Mouse (Mus musculus) spleen, adult 18-20 months (tissue): ENCODE data around the gene E2f8.

ENCODE experiments used
- DNase-seq, 2 experiments: peaks; one replicate each; pipeline ENCODE4 v3.0.0; 2022; ENCODE audit warnings: mixed read lengths in 2 of 2

The E2f8 gene

DNA sequence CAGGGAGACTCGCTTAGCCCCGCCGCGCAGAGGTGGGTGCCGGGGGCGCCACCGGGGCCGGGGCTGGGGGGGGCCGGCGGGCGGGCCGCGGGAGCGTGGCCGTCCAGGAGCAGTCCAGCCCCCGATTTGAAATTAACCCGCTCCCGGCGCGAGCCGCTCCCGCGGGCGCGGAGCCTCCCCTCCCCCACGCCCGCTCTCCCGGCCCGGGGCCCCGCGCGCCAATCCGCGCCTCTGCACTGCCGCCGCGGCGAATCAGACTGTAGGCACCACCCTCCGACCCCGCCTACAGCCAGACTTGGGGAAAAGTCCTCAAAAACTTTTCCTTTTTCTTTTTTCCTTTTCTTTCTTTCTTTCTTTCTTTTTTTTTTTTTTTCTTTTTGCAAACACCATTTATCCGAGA is at the start of gene E2f8:
TSS of gene E2f8 (minus strand) at position 111 of the 400 bp plus-strand sequence.
- peak; percentile 28 to 38 for DNase-seq

DNA sequence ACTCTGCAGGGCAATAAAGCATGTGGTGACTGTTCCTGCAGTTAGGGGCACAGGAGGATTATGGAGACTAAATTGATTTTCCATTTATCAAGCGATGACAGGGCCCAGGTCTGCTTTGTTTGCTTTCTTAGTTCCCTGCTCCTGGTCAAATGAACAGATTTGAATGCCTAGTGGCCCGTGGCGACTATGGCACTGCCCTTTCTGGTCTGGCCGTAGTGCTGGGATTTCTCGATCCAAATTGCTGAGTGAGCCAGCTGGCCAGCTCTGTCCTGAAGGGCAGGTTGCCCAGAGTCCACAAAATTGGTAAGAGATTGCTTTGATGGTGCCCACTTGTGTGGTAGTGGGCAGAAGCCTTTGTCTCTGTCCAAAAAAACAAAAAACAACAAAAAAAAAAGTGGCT is 49.0 kb upstream of the E2f8 start:
- no peak for DNase-seq

DNA sequence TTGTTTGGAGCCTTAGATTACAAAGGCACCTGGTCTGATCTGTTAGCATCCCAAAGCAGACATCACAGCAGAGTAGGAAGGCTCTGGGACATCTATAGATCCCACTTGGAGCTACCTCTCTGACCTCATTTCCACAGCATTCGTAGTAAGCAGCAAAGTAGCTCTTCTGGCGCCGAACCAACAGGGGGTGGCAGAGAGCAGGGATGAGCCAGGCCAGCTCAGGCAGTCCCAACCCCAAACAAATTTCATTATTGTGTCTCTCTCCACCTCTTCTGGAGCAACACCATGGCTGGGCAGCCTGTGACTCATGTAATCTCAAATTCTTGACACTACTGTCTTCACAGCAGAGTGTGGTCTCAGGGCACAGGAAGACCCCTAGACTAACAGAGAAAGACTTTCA is 47.0 kb upstream of the E2f8 start:
- DNase-seq = peak; percentile 16 to 56

DNA sequence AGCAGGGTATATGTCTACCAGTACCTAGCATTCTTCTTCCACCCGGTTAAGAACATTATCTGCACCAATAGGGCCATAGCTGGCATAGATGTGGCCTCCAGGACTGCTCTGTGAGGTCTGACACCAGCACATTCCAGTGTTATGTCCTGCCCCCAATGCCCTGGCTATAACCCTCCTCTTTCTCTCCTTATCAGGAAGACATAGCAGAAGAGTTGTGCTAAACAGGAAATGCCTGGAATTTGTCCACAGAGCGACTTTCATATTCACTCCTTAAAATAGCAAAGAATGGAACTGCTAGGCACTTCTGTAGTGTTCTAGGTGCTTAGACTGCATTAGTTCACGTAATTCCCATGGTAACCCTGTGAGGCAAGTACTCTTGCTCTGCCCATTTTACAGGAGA is 43.8 kb upstream of the E2f8 start:
- DNase-seq = no peak

DNA sequence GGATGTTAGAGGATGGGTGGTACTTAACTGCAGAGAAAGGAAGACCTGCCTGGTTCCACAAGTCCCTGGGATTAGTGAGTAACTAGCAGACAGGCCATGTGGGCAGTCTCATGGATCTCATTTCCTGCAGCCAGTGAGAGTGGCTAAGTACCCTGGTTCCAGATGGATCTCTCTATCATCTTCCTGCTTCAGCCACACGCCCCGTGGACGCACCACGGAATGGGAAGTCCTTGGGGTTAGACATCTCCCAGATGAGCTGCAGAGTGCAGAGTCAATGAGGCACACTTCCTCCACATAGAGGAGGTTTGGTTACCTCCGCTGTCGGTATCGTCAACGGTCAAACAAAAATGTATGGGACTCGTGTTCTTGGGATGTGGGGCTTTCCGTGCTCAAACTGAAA is 42.2 kb upstream of the E2f8 start:
- no peak for DNase-seq

DNA sequence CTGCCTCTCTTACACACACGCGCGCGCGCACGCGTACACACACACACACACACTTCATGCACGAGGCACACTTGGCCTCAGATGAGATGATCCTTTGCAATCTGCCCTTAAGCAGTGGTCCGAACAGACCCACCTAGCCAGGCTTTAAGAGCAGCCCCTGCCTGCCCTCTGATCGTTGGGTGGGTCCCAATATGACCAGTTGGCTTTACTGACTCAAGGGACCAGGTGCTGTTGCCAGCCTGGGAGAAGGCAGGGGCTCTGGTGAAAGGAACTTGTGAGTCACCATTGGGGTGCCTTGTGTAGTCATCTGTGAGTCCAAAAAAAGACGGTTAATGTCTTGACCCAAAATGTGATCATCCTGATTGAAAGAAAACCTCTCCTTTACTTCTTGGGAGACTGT is 37.0 kb upstream of the E2f8 start:
- DNase-seq = no peak

DNA sequence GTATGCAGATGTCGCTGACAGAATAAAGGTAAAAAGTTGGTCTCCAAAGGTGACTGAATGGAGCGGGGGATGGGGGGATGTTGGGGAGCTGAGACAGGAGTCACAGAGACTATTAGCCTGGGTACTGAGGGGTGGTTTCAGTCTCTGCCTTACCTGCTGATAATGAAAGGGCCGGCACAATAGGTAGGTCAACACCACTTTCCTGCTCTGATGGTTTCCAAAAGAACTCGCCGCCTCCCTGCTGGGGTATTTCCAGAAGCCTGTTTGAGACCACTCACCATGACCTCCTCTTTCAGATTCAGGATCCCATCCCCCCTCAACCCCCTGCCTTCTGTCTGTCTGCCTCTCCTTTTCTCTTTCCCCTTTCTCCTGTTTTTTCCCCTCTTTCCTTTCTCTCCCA is 36.6 kb upstream of the E2f8 start:
- DNase-seq = no peak

DNA sequence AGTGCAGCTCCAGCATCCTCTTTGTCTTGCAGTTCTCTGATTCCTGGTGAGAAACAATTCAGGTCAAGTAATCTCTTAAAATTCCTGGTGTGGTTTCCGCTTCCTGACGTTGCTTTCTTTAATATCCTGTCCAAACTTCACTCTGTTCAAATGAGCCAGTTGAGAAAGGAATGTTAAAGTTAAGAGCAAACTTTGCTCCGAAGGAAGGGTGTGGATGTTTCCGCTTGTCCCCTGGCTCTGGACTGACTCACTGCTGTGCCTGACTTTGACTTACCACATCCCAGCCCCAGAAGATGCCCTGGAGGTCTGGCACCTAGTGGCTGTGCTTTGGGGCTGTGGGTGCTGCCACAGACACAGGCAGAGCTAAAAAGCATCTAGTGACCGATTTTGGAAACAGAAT is 36.1 kb upstream of the E2f8 start:
- DNase-seq = no peak

DNA sequence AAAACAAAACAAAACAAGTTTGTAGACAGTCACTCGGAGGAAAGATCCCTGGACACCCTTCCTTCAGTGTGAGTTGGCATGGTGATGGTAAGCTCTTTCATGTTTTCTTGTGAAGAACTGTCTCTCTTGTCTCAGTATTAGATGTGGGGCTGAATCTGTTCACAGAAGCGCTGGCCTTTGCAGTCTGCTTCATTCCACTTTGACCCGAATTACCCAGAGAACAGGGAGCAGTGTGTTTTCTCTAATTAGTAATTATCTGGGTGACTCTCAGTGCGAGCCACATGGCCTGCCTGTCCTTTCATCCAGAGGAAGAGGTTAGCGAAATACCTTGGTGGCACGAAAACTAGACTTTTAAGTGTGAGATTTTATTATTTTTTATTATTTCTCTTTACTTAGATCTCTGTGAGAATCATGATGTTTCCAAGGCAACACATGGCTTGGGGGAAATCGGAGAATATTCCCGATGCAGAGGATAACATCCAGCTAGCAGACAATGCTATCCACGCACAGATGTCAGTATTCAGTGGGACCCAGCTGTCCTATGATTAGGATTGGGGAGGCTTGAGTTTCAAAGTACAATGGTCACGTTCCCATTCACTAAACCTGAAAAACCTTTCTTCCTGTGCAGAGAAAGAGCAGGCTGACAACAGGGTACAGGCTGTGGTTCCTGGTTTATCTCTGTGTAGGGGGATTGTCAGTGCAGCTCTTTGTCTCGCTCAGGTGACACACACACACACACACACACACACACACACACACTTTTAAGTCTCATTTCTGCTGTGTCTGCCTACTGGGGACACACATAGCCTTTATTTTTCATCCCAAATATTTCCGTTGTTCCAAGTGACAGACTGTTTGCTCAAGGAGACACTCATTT is 33.5 kb upstream of the E2f8 start:
- no peak for DNase-seq

DNA sequence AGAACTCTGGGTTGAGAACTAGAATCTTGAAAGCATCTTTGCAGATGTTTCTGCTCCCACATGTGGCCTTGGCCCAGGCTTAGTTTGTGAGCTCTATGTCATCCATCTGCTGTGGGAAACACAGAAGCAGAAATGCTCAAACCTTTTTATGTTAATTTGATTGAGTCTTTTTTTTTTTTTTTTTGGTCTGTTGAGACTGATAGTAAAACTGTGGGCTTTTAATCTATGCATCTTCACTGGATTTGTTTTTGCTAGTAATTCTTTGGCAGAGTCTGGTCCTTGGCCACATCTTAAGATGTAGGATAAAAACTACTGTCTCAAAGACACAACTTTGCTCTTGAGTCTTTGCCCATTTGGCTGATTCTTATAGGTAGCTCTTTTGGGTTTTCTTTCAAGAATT is 29.8 kb upstream of the E2f8 start:
- DNase-seq = no peak

DNA sequence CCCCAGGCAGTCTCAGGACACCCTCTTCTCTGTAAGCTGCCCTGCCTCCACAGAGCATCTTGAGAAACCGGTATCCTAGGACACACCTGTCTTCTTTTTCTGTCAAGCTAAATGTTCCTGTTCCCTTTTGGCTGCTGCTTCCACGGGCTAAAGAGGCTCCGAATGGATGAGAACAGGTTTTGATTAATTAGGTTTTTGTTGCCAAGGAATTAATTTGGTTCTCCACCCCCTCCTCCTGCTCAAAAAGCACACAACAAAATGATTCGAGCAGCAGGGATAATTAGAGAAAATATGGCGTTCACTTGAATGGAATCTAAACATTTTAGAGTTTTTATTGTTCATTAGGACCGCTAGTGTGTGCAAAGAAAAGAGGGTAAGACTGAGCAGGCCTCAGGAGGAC is 28.9 kb upstream of the E2f8 start:
- DNase-seq = no peak

DNA sequence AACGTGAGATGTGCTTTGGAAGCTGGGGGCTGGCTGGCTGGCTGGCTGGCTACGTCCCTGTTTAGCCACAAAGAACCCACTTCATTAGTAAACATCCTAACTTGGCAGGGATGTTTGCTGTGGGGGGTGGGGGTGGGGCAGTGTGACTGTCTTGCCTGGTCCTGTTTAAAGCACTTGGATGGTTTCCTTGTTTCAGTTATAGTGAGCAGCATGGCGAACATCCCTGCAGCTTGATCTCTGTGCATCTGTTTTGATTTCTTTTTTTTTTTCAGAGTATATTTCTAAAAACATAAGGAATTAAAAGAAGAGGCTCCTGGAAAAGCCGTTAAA is 27.9 kb upstream of the E2f8 start:
- no peak for DNase-seq

DNA sequence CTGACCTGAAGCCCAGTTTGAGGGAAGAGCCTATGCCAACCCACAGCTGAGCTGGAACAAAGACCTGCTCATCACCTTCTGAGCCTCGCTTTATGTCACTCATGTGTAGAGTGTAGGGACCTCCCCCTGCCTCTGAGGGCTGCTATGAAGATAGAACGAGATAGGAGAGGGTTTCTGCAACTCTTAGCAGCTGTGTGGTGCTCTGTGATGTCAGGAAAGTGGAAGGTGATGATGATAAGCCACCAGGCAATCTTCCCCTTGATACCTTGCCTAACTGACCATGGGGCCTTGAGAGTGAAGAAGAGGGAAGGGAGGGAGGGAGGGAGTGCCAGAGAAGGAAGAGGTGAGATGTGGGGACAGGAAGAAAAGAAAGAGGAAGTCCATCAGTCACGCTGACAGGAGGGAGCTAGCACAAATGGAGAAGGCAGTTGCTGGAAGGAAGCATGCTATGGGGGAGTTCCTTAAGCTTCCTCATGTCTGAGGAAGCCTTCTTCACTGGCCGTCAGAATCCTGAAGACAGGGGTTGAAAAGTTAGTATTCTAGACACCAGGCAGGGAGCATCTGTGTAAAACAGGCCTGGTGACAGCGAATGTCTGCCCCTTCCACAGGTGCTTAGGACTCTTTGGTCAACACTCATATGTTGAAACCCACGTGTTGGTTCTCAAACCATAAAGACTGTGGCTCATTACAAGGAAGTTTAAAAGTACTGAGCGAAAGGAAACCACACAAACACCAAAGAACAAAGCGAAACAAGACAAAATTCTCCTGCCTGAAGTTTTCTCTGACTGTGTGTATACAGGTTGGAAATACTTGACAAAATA is 27.3 kb upstream of the E2f8 start, which contains the start of gene Nav2:
TSS of gene Nav2 (plus strand) at position 196 of the 821 bp plus-strand sequence.
- DNase-seq = peak in 1 of 2 experiments; percentile 17

DNA sequence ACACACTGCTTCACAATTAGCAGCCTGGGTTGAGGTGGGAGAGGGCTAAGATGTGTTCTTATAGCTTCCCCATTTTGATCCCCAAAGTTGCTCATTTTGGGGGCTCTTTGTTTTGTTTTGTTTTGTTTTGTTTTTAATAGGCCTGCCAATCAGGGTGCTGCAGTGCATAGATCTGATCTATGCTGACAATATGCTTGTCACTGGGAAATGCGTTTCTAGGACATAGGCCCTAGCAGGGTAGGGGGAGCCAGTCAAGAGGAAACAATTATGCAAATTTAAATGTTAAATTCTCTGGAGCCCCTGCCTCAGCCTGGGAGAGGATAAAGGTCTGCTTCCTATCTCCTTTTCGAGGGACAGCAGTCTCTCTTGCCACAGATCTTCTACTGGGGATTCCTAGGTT is 21.1 kb upstream of the E2f8 start:
- DNase-seq = no peak

DNA sequence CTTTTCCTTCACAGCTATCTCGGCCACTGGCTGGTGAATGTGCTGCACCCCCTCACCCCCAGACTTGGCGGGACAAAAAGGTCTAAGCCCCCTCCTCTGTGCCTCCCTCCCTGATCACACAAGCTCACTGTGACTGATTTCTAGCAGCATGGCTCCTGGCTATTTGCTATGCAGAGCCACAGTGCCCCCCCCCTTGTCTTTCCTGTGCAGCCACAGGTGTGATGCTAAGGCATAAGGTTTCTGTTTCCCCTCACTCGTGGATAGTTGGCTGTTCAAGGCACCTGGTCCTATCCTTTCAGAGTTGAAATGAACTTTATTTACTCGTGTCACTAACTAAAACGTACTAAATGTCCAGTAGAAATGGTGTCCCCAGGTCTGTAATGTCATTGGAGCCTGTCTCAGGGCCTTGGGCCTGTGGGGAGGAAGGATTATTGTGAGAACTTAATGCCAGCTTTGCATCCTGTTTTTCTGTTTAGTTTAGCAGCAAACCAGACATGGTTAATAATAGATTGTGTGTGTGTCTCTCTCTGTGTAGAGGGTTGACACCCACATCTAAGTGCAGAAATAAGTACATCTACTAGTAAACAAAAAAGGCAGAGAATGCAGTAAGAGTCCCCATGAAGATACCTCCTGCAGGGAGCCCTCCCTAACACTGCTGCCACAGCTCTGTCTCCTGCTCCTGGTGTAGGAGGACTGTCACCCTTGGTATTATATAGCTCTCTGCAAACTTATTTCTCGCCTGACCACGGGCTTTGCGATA is 19.2 kb upstream of the E2f8 start:
- DNase-seq = no peak

DNA sequence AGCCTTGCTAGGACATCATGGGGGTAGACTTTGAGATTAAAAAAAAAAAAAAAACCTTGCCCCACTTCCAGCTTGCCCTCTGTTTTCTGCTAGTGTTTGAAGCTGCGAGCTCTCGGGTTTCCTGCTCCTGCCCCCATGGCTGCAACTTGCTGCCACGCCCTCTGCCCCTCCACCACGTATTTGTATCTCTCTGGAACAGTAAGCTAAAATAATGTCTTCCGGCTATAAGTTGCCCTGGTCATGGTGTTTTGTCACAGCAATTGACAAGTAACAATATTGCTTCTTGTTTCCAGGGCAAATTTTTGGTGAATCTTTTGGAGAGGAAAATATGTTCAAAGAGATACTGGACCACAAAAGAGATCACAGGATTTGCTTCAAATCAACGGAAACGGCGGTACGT is 17.0 kb upstream of the E2f8 start:
- DNase-seq = no peak

DNA sequence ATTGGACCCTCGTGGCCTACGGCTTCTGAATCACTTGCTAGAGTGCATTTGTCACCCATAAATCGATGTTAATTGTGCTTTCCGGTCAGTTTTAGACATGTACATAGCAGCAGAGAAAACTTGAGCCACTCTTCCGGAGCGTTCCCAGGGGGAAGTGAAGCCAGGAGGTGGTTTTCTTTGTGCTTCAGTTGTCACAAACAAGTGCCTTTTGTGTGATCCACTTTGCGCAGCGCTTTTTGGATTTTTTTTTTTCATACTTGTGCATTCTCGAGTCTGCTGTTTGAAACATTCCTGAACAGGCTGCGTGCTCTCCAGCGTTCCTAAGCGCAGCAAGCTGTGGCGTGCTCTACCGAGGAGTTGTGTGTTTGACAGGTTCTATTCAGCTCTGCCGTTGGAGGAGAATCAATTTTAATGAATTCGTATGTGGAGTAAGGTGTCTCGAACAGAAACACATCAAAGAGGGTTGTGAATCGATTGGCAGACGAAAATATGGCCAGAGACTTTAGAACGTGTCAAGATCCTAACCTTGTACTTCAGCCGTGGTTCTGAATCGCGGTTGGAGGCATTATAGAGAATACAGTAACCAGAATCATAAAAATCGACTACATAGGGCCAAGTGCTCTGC is 16.3 kb upstream of the E2f8 start:
- DNase-seq = no peak

DNA sequence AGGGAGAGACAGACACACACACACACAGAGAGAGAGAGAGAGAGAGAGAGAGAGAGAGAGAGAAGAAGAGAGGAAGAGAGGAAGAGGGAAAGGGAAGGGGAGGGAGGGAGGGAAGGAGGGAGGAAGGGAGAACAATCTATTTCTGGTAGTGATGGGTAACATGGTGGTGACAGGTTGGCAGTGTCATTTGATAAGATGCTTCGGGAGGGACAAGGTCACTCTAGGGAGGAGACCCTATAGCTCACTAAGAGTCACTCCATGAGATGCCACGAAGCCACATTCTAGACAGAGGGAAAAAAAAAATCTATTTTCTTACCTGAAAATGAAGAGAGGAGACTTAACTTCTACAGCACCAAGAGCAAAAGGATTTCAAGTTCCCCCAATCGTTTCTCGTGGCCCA is 14.7 kb upstream of the E2f8 start:
- DNase-seq = no peak

DNA sequence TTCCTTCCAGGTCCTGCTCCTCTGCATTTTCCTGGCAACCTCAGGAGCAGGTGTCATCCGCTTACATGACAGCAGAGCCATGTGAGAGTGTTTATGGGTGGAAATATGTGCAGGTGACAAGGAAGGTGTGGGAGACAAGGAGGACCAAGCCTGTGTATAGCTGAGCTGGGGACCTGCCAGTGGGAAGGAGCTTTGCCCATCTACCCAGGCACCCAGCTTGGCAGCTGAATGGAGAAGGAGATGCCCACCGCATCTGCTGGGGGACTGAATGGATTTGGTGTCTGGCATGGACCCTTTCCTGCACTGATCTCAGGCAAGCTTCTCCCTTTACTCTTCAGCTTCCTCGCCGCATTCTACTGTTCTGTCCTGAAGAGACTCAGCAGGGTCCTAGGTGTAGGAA is 14.1 kb upstream of the E2f8 start:
- no peak for DNase-seq

DNA sequence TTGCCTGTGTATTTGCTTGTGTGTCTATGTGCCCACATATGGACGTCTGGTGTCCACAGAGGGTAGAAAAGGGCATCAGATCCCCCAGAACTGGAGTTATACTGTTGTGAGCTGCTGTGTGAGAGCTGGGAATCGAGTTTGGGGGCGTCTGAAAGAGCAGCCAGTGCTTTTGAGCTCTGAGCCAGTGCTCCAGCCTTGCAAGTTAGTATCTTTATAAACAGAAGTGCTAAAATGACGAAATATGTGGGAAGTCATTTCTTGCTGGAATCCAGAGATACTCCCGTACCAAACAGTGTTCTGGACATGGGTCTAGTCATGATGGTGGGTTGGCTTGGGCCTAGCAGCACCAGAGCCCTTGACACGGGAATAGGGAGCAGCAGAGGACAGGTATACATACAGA is 13.4 kb upstream of the E2f8 start:
- DNase-seq = no peak

DNA sequence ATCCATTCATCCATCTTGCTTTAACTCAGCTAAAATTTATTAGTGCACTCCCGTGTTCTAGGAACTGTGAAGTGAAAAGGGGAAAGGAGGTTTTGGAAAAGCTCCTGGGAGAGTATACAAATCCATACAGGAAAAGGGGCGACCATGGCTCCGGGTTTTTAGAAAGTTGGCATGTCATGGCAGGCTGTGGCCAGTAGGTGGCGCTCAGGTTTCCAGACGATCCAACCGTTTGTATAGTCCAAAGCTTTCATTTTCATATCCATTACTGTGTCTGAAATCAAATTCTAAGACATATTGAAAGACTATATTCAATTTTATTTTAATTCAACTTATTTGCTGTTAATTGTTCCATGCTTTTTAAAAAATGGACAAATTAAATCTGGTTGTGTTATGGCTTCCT is 12.8 kb upstream of the E2f8 start:
- peak in 1 of 2 experiments; percentile 68 for DNase-seq

DNA sequence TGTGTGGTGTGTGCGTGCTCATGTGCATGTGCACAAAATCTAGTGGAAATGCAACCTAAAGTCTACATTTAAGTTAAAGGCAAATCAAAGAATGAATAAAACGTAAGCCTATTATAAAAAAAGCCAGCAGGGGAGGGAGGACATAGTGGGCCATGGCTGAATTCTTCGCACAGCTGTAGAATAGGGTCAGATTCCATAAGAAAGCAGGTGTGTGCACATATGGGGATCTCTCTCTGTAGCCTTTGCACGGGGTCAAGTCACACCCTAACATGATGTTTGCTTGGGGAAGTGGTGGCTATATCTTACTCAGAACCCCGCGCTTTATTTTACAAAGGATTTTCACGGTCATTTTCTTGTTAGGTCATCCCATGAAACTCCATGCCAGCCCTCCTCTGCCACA is 11.7 kb upstream of the E2f8 start:
- no peak for DNase-seq

DNA sequence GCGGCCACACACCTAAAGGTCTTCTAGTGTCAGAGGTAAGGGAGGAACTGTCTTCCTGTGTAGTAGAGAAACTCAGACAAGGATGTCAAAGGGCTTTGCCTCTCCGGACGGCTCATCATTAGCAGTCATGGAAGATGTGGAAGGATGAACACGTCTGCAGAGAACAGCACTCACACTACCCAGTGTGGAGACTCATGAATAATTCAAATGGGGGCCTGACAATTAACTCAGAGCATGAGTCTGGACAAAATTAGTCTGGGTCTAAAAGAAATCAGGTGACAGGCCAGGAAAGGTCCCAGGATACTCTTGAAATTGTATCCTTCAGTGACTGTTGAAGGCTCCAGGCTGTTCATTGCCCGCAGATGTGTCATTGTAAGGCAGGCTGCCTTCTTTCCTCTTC is 9.6 kb upstream of the E2f8 start:
- no peak for DNase-seq
